Mouse (Mus musculus) small intestine, adult 2 months (tissue): ENCODE measurements around the gene Armcx6. TPM values are rescaled to one million over a fixed set of nuclear protein-coding genes. Genes with fewer than 3 reads are reported as not detected.

Experiments used
- H3K27ac ChIP-seq: fragments of 200-500 bp; 2 replicates; pipeline ENCODE4 v1.5.1; 2012; ENCODE audit warnings: low read depth, low read length, control low read depth, inconsistent platforms; ENCODE audit not compliant: insufficient read depth
- H3K27me3 ChIP-seq: fragments of 200-500 bp; 2 replicates; pipeline ENCODE4 v1.6.1; 2012; ENCODE audit warnings: mild to moderate bottlenecking, moderate library complexity, low read length, inconsistent platforms; ENCODE audit not compliant: control insufficient read depth, insufficient read depth
- H3K36me3 ChIP-seq: fragments of 200-500 bp; 2 replicates; pipeline ENCODE4 v1.6.1; 2012; ENCODE audit warnings: mild to moderate bottlenecking, low read length, control low read depth, inconsistent platforms; ENCODE audit not compliant: control insufficient read depth, insufficient read depth
- H3K4me1 ChIP-seq: fragments of 200-500 bp; 2 replicates; pipeline ENCODE4 v1.6.1; 2012; ENCODE audit warnings: low read length, inconsistent platforms, mixed read lengths; ENCODE audit not compliant: control insufficient read depth, insufficient read depth, insufficient read length
- H3K4me3 ChIP-seq: fragments of 200-500 bp; 2 replicates; pipeline ENCODE4 v1.5.1; 2012; ENCODE audit warnings: low read depth, mild to moderate bottlenecking, control low read depth, inconsistent platforms, low read length, moderate library complexity
- CTCF ChIP-seq: fragments of 200-500 bp; IDR thresholded peaks from 2 replicates; pipeline ENCODE4 v1.5.1; 2012; ENCODE audit warnings: low read depth, mild to moderate bottlenecking, control low read depth, inconsistent platforms, low read length, moderate library complexity, mixed read lengths; ENCODE audit not compliant: insufficient replicate concordance, insufficient read length; ENCODE audit errors: extremely low read depth
- POLR2A ChIP-seq: fragments of 200-500 bp; IDR thresholded peaks from 2 replicates; pipeline ENCODE4 v1.6.1; 2012; ENCODE audit warnings: low read depth, mild to moderate bottlenecking, control low read depth, inconsistent platforms, low read length, moderate library complexity
- WGBS: fragments of 180-500 bp; shearing (Covaris S2); methylation state at CpG from one replicate; pipeline ENCODE4 v1.1.7; 2018; 5-methylcytosine and 5-hydroxymethylcytosine counted together
- polyA plus RNA-seq: library from polyadenylated mRNA; depleted of rRNA; stranded (reverse); fragments of >200 nt; gene quantifications from 2 replicates; pipeline ENCODE4 v1.2.3, GENCODE M21; 2012; rRNA removed

Armcx6 gene
- polyA plus RNA-seq, 1 experiment, result 0.24 TPM

DNA sequence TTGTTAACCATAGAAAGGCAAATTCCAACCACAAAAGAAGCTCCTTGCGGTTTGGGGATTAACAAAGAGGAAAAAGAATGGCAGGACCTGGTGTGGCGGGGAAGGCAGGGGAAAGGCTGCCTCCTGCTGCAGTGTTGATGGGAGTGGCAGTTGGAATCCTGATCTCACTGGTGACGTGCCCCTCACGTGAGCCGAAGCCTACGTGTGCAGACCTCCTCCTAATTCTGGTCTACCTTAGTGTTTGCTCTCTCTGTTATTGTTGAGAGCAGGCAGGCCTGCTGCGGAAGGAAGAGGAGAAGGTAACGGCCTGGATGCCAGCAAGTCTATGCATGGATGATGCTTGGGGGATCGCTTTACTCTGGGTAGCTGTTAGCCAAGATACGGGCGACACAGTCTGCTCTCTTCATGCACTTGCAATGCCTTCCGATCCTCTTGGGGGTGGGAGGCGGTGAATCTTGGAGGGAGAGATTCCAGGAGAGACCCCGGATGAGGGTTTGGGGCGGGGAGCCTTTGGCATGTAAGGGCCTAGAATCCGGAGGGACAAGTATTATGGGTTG lies 33.4 kb downstream of the Armcx6 start, which contains the start of gene Armcx1:
Gene Armcx1 (plus strand): TSS at position 212 of the 557 bp plus-strand sequence.
- no peaks in the 10 kb centered on the region for H3K4me1 ChIP-seq
- H3K27ac ChIP-seq, result no peak within 1 kb of the TSS
- peak within 1 kb of the TSS; percentile 62 for H3K4me3 ChIP-seq
- no peaks in the 10 kb centered on the region for H3K36me3 ChIP-seq
- TF ChIP-seq POLR2A, result no peak
- TF ChIP-seq CTCF, result no peak
- 5% methylated on average over 16 of the region's 16 CpGs for WGBS
- H3K27me3 ChIP-seq, result no peaks in the 10 kb centered on the region

DNA sequence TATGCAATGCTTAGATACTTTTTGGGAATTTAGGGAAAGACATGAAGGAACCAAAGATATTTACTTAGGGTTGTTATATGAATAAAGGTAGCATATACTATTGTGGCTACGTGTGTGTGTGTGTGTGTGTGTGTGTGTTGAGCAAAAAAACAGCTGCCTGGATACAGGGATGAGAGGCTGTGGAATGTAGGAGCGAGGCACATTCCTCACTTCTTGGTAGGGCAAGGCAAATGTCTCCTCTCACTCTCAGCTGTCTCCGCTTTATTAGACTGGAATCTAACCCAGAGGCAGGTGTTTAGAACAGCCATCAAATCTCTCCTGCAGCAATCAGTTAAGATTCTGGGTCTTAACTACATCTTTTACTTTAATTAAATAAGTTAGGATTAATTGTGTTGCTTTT lies 34.4 kb downstream of the Armcx6 start:
- H3K27ac ChIP-seq, result no peak overlapping the region
- H3K27me3 ChIP-seq, result no peaks in the 10 kb centered on the region
- no peak overlapping the region for H3K4me3 ChIP-seq
- 51% methylated on average over 3 of the region's 3 CpGs for WGBS
- H3K36me3 ChIP-seq, result no peaks in the 10 kb centered on the region
- TF ChIP-seq POLR2A (no peak), CTCF (no peak)
- H3K4me1 ChIP-seq, result no peaks in the 10 kb centered on the region

Other genes with a start within 250 kb of the Armcx6 start
- gene Timm8a1, start 209.6 kb downstream of the Armcx6 start, polyA plus RNA-seq, result 0.27 and 0.66 TPM in 2 replicates
- 0.19 and 0.48 TPM in 2 replicates for gene Btk, start 167.8 kb downstream of the Armcx6 start, polyA plus RNA-seq
- 48.0 and 60.3 TPM in 2 replicates for gene Rpl36a, start 165.8 kb downstream of the Armcx6 start, polyA plus RNA-seq
- 0.65 and 0.98 TPM in 2 replicates for gene Gla, start 150.3 kb downstream of the Armcx6 start, polyA plus RNA-seq
- 1.1 and 3.8 TPM in 2 replicates for gene Hnrnph2, start 150.2 kb downstream of the Armcx6 start, polyA plus RNA-seq
- gene Armcx4, start 64.9 kb downstream of the Armcx6 start, polyA plus RNA-seq, result 0.14 and 0.15 TPM in 2 replicates
- gene Armcx1, start 33.5 kb downstream of the Armcx6 start, polyA plus RNA-seq, result 0.18 and 0.44 TPM in 2 replicates
- gene Armcx3, start 5.2 kb upstream of the Armcx6 start, polyA plus RNA-seq, result 0.42 TPM in 2 replicates
- gene Armcx2, start 57.8 kb upstream of the Armcx6 start, polyA plus RNA-seq, result 2.6 and 2.7 TPM in 2 replicates
- gene Nxf2, start 213.3 kb upstream of the Armcx6 start, polyA plus RNA-seq, result not detected in 2 replicates